Mouse (Mus musculus): ENCODE data around the gene Ptpn23.
A peak's percentile ranks its signal among the peaks of the same experiment; 100 is the strongest.

The Ptpn23 gene

GRCm38 (mm10) chr9:110408099-110408773, at the start of gene Ptpn23:
Gene Ptpn23, minus strand, starts transcription at chr9:110408213.
- H3K27me3 ChIP-seq (ENCODE audit: control insufficient read depth, insufficient read depth, low read length, poor library complexity, severe bottlenecking), result no peaks in the 10 kb centered on the region
- no peaks in the 10 kb centered on the region; the same call in 1 of the 2 replicates for H3K36me3 ChIP-seq (ENCODE audit: control insufficient read depth, insufficient read depth, low read length, poor library complexity, severe bottlenecking)
- peak; percentile 98 for DNase-seq (ENCODE audit: low read depth, low spot score)

DNA sequence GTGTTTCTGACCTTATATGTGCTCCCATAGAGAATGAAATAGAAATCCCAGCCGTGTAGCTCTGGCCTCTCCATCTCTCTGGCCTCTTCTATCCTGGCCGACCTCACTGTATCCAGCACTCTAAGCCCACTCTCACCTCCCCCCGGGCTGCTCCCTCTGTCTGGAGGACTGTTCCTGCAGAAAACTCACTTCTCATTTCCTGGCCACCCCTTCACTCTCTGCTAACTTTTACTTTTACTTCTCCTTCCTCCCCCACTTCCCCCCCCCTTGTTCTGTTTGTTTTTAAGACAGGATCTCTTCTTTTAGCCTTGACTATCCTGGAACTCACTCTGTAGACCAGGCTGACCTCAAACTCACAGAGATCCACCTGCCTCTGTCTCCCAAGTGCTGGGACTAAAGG, 44.5 kb upstream of the Ptpn23 start:
- no peaks in the 10 kb centered on the region for H3K27me3 ChIP-seq (ENCODE audit: control insufficient read depth, insufficient read depth, low read length, poor library complexity, severe bottlenecking)
- H3K36me3 ChIP-seq (ENCODE audit: control insufficient read depth, insufficient read depth, low read length, poor library complexity, severe bottlenecking), result no peaks in the 10 kb centered on the region
- DNase-seq (ENCODE audit: low read depth, low spot score), result peak; percentile 65

DNA sequence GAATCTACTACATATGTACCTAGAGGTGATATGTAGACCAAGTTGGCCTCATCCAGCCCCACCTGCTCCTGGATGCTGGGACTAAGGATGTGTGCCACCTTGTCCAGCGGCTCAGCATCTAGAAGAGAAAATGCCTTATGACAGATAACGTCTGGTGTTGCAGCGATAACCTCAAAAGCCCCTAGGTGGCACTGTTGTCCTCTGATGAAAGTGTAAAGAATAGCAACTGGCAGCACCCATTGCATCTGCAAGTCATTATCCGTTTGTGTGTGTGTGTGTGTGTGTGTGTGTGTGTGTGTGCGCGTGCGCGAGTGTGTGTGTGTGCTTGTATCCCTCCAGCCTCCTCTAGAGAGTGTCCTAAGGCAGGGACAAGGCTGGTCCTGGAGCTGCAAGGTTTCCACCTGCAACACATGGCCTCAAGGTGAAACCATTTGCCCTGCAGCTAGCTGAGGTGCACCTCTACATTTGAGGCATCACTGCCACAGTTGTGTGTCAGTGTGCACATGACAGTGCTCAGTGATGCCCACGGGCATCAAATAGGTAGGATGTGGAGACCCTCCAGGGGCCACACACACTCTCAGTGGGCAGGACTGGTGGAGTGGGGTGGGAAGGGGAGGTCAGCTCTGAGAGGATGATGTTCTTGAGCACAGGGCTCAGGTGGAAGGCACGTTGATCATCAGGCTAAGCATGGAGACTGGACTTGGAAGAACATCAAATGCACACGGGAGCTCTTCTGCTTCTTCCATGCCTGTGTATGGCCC, 41.0 kb upstream of the Ptpn23 start:
- no peaks in the 10 kb centered on the region for H3K27me3 ChIP-seq (ENCODE audit: control insufficient read depth, insufficient read depth, low read length, poor library complexity, severe bottlenecking)
- peak; percentile 91 for DNase-seq (ENCODE audit: low read depth, low spot score)
- H3K36me3 ChIP-seq (ENCODE audit: control insufficient read depth, insufficient read depth, low read length, poor library complexity, severe bottlenecking), result no peaks in the 10 kb centered on the region

DNA sequence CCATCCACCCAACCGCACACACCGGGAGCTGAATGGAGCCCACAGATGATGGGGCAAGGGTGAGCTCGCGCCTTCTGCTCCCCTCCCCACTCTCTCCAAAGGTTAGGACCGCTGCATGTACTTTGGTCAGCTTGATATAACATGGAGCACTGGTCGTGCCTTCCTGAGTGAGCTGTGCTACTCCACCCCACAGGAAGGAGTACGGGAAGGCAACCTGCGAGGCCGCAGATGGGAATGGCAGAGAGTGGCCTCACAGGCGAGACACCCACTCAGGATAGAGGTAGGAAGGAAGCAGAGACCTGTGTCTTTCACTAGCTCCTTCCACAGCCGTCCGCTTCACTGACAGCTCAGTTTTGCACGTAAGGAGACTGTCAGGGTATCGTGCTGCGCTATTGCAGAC, 40.3 kb upstream of the Ptpn23 start:
- no peaks in the 10 kb centered on the region for H3K36me3 ChIP-seq (ENCODE audit: control insufficient read depth, insufficient read depth, low read length, poor library complexity, severe bottlenecking)
- DNase-seq (ENCODE audit: low read depth, low spot score), result no peak
- no peaks in the 10 kb centered on the region for H3K27me3 ChIP-seq (ENCODE audit: control insufficient read depth, insufficient read depth, low read length, poor library complexity, severe bottlenecking)

DNA sequence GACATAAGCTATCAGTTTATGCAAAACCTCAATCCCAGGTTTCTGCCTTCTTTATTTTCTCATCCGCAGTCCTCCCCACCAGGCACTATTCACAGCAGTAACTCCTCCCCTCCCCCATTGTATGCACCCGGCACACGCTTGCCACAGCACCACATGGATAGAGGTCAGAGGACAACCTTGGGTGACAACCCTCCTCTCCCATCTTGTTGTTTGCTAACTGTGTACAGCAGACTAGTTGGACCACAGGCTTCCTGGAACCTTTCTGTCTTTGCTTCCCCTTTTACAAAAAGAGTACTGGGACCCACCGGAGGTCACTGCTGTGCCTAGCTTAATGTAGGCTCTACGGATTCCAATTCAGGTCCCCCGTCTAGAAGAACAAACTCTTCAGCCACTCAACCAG, 32.5 kb upstream of the Ptpn23 start:
- peak; percentile 7 for DNase-seq (ENCODE audit: low read depth, low spot score)
- Histone ChIP-seq H3K36me3 (ENCODE audit: control insufficient read depth, insufficient read depth, low read length, poor library complexity, severe bottlenecking) (peaks cover 16% of the 10 kb centered on the region), H3K27me3 (ENCODE audit: control insufficient read depth, insufficient read depth, low read length, poor library complexity, severe bottlenecking) (no peaks in the 10 kb centered on the region)

DNA sequence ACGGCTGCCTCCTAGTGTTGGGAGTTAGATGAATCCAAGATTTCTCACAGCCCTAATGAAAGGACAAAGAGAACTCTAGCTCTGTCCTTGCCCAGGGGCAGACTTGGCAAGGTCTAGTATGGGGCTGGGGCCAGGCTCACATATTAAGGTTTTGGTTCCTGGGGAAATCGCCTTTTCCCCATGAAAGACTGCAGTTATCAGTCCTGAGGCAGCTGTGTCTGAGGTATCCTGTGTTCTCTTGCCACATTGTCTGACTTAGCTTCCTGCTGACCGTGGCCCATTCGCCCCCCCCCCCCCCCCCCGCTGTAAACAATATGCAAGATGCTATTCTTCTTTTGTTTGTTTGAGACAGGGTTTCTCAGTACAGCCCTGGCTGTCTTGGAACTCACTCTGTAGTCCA, 32.0 kb upstream of the Ptpn23 start:
- no peak for DNase-seq (ENCODE audit: low read depth, low spot score)
- Histone ChIP-seq H3K36me3 (ENCODE audit: control insufficient read depth, insufficient read depth, low read length, poor library complexity, severe bottlenecking) (peaks cover 19% of the 10 kb centered on the region), H3K27me3 (ENCODE audit: control insufficient read depth, insufficient read depth, low read length, poor library complexity, severe bottlenecking) (no peaks in the 10 kb centered on the region)

DNA sequence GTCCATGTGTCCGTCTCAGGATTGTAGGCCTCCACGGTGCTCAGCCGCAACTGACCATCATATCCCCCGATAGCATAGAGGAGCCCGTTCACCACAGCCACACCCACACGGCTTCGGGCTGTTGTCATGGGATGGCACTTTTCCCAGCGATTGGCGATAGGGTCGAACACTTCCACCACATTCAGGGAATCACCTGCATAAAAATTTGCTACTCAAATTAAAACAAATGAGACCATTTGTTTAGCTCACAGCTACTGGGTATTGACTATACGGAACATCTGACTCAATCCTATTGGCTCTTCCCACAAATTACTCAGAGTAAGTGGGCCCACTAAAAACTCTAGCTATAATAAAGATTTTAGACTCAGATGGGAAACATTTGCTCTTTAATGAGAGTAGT, 28.0 kb upstream of the Ptpn23 start:
- Histone ChIP-seq H3K36me3 (ENCODE audit: control insufficient read depth, insufficient read depth, low read length, poor library complexity, severe bottlenecking) (peaks cover 19% of the 10 kb centered on the region), H3K27me3 (ENCODE audit: control insufficient read depth, insufficient read depth, low read length, poor library complexity, severe bottlenecking) (no peaks in the 10 kb centered on the region)
- no peak for DNase-seq (ENCODE audit: low read depth, low spot score)

DNA sequence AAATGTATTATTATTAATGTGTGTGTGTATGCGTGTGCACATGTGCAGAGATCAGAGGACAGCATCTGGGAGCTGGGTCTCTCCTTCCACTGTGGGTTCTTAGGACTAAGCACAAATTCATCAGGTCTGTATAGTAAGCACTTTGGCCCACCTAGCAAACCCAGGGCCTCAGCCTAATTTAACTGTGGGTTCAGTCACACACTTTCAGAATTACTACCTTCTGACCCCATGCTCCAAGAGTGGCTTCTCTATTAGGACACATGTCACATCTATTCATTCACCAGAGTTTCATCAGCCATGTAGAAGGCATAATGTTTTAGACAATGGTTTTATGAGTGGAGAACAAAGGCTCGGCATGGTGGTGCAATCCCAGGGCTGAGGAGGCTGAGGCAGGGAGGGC, 25.0 kb upstream of the Ptpn23 start:
- Histone ChIP-seq H3K27me3 (ENCODE audit: control insufficient read depth, insufficient read depth, low read length, poor library complexity, severe bottlenecking) (no peaks in the 10 kb centered on the region), H3K36me3 (ENCODE audit: control insufficient read depth, insufficient read depth, low read length, poor library complexity, severe bottlenecking) (peaks cover 12% of the 10 kb centered on the region)
- DNase-seq (ENCODE audit: low read depth, low spot score), result no peak

- Histone ChIP-seq H3K27me3 (ENCODE audit: control insufficient read depth, insufficient read depth, low read length, poor library complexity, severe bottlenecking) (no peaks in the 10 kb centered on the region), H3K36me3 (ENCODE audit: control insufficient read depth, insufficient read depth, low read length, poor library complexity, severe bottlenecking) (peaks cover 8% of the 10 kb centered on the region)
- DNase-seq (ENCODE audit: low read depth, low spot score), result no peak
Measured at GRCm38 (mm10) chr9:110431241-110431640, 23.2 kb upstream of the Ptpn23 start.

DNA sequence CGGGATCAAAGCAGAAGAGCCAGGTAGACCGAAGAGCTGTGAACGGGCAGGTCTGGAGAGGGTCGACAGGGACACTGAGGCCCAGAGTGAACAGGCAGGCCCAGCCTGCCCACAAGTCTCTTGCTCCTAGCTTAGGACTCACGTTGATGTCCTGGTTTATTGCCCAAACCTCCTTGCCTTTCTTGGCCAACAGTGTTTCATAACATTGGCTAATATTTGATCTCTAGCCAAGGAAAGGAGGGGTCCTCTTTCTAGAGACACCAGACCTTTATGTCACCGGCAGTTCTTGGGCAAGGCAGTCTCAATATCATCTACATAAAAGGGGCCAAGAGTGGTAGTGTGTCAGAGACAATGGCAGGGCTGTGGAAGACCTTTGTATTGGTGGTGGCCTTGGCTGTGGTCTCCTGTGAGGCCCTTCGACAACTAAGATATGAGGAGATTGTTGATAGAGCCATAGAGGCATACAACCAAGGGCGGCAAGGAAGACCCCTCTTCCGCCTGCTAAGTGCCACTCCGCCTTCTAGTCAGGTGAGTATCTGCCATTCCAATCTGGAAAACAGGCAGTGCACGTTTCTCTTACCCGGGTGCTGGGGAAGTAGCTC, 11.6 kb upstream of the Ptpn23 start, which contains the start of gene Ngp:
Gene Ngp, plus strand, starts transcription at position 237 of the 602 bp plus-strand sequence.
- Histone ChIP-seq H3K27me3 (ENCODE audit: control insufficient read depth, insufficient read depth, low read length, poor library complexity, severe bottlenecking) (no peaks in the 10 kb centered on the region), H3K36me3 (ENCODE audit: control insufficient read depth, insufficient read depth, low read length, poor library complexity, severe bottlenecking) (no peaks in the 10 kb centered on the region)
- DNase-seq (ENCODE audit: low read depth, low spot score), result no peak

DNA sequence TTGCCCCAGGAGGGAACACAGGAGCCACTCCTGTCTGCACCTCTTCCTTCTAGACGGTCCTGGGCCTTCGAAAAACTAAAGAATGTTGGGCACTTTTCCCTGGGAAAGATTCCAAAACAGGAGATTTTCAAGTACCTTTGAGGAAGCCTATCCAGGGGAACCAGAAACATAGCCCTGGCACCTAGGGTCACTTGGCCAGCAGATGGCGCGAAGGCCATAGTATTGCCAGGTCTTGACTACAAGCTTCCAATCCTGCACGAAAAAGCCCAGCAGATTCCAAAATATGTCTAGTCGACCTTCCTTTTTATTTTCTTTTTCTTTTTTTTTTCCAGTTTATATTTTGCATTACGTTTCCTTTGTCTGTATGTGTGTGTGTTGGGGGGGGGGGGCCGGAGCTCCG, 5.8 kb upstream of the Ptpn23 start:
- no peaks in the 10 kb centered on the region for H3K36me3 ChIP-seq (ENCODE audit: control insufficient read depth, insufficient read depth, low read length, poor library complexity, severe bottlenecking)
- DNase-seq (ENCODE audit: low read depth, low spot score), result peak; percentile 51

DNA sequence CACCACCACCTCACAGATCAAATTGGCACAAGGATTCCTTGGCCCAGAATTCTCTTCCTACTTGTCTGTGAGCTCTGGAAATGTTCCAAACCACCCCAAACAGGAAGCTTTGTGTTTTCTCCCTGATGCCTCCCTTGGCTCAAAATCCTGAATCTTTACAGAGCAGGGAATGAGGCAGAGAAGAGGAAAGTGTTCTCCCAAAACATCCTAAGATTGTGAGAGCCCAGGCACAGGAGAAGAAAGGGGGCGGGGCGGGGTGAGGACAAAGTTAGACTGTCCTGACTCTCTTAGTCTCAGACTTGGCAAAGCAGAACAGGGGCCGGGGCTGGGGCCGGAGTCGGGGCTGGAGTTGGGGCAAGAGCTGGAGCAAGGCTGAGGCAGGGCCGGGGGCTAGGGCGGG, 4.9 kb upstream of the Ptpn23 start:
- DNase-seq (ENCODE audit: low read depth, low spot score), result no peak
- no peaks in the 10 kb centered on the region for H3K36me3 ChIP-seq (ENCODE audit: control insufficient read depth, insufficient read depth, low read length, poor library complexity, severe bottlenecking)
- no peaks in the 10 kb centered on the region for H3K27me3 ChIP-seq (ENCODE audit: control insufficient read depth, insufficient read depth, low read length, poor library complexity, severe bottlenecking)

More for the DNA sequence above, 5.8 kb upstream of the Ptpn23 start:
- H3K27me3 ChIP-seq (ENCODE audit: control insufficient read depth, insufficient read depth, low read length, poor library complexity, severe bottlenecking), result no peaks in the 10 kb centered on the region

DNA sequence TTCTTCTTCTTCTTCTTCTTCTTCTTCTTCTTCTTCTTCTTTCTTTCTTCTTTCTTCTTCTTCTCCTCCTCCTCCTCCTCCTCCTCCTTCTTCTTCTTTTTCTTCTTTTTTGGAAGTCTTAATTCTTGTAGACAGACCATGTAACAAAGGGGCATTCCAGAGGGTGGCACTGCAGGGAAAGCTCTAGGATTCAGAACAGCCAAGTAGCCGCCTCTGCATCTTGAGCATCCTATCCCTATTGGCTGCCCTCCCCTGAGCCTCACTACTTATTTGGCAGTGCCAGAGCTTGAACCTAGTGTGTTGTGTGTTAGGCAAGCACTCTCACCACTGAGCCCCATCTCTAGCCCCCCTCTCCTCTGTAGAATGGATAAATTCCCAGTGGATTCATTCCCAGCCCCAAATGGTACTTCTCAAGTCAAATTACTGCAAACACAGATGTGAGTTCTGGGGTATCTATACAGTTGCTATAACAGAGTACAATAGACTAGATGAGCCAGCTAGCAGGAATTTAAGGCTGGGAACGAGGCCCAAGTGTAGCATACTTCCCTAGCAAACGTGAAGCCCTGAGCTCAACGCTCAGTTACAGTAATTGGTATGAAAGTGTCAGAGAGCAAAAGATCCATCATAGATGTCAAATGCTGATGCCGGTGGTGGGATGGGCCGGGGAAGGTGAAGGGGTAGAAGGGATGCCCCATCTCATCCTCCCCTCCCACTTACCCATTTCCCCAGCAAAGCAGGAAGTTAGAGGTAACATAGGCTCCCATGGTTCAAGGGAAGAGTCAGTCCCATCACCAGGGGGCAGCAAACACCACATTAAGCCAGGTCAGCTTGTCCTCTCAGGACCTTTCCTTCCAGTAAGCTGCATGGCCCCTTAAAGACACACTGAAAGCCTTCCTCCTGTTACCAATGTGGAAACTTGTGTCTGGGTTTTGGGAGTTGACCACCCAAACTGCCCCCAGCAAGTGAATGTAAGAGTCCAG, 3.2 kb upstream of the Ptpn23 start:
- peak; percentile 93 for DNase-seq (ENCODE audit: low read depth, low spot score)
- no peaks in the 10 kb centered on the region for H3K27me3 ChIP-seq (ENCODE audit: control insufficient read depth, insufficient read depth, low read length, poor library complexity, severe bottlenecking)
- no peaks in the 10 kb centered on the region for H3K36me3 ChIP-seq (ENCODE audit: control insufficient read depth, insufficient read depth, low read length, poor library complexity, severe bottlenecking)

- Histone ChIP-seq H3K27me3 (ENCODE audit: control insufficient read depth, insufficient read depth, low read length, poor library complexity, severe bottlenecking) (no peaks in the 10 kb centered on the region), H3K36me3 (ENCODE audit: control insufficient read depth, insufficient read depth, low read length, poor library complexity, severe bottlenecking) (no peaks in the 10 kb centered on the region; the same call in 1 of the 2 replicates)
- peak; percentile 76 for DNase-seq (ENCODE audit: low read depth, low spot score)
Measured at GRCm38 (mm10) chr9:110407311-110408098, 508 bp downstream of the Ptpn23 start.

Measured in splenic B cell, adult 2 months (primary cell).